Mouse (Mus musculus) liver, adult 2 months (tissue): ENCODE measurements around the gene Cdkn2d. TPM values are rescaled to one million over a fixed set of nuclear protein-coding genes. Genes with fewer than 3 reads are reported as not detected.

ENCODE experiments used
- DNase-seq: peaks from one replicate; pipeline ENCODE4 v3.0.0-alpha.2; 2011; ENCODE audit warnings: low read depth, low spot score; ENCODE audit errors: extremely low read depth
- H3K27ac ChIP-seq: fragments of 200-500 bp; replicated peaks from 2 replicates; pipeline ENCODE4 v1.5.1; 2012; ENCODE audit warnings: low read depth, mild to moderate bottlenecking, control low read depth, inconsistent platforms, low read length; ENCODE audit not compliant: insufficient read depth
- H3K27me3 ChIP-seq: fragments of 200-500 bp; 2 replicates; pipeline ENCODE4 v1.6.1; 2012; ENCODE audit warnings: mild to moderate bottlenecking, moderate library complexity, low read length, inconsistent platforms; ENCODE audit not compliant: control insufficient read depth, insufficient read depth
- H3K36me3 ChIP-seq: fragments of 200-500 bp; 2 replicates; pipeline ENCODE4 v1.6.1; 2012; ENCODE audit warnings: low read length, inconsistent platforms; ENCODE audit not compliant: control insufficient read depth, insufficient read depth
- H3K4me1 ChIP-seq: fragments of 200-500 bp; 2 replicates; pipeline ENCODE4 v1.6.1; 2011; ENCODE audit warnings: low read length; ENCODE audit not compliant: control insufficient read depth, insufficient read depth
- H3K4me3 ChIP-seq: fragments of 200-500 bp; 2 replicates; pipeline ENCODE4 v1.5.1; 2011; ENCODE audit warnings: low read depth, mild to moderate bottlenecking, control low read depth, low read length, moderate library complexity; ENCODE audit not compliant: insufficient read depth
- H3K79me2 ChIP-seq: fragments of 200-500 bp; 2 replicates; pipeline ENCODE4 v1.6.1; 2012; ENCODE audit warnings: inconsistent platforms, mild to moderate bottlenecking, low read length, moderate library complexity; ENCODE audit not compliant: control insufficient read depth, insufficient read depth
- H3K9ac ChIP-seq: fragments of 200-500 bp; 2 replicates; pipeline ENCODE4 v1.6.1; 2012; ENCODE audit warnings: low read depth, mild to moderate bottlenecking, control low read depth, inconsistent platforms, low read length
- CTCF ChIP-seq: fragments of 200-500 bp; IDR thresholded peaks from 2 replicates; pipeline ENCODE4 v1.5.1; 2011; ENCODE audit warnings: low read depth, low read length, control low read depth
- POLR2A ChIP-seq: fragments of 200-500 bp; IDR thresholded peaks from 2 replicates; pipeline ENCODE4 v1.6.1; 2011; ENCODE audit warnings: low read length, control low read depth; ENCODE audit not compliant: insufficient read depth; ENCODE audit errors: extremely low read depth
- WGBS: fragments of 180-500 bp; shearing (Covaris S2); methylation state at CpG from one replicate; pipeline ENCODE4 v1.1.7; 2018; 5-methylcytosine and 5-hydroxymethylcytosine counted together
- polyA plus RNA-seq: library from polyadenylated mRNA; depleted of rRNA; stranded (reverse); fragments of >200 nt; gene quantifications from 2 replicates; pipeline ENCODE4 v1.2.3, GENCODE M21; 2012
- total RNA-seq: library from RNA; depleted of rRNA; stranded (reverse); fragments of >200 nt; gene quantifications from 2 replicates; pipeline ENCODE4 v1.2.3, GENCODE M21; 2014

The Cdkn2d gene
- total and polyA plus RNA-seq, 2 experiments = 3.0 to 5.1 TPM

- Histone ChIP-seq H3K9ac (no peak overlapping the region), H3K4me1 (no peaks in the 10 kb centered on the region), H3K79me2 (no peaks in the 10 kb centered on the region), H3K27ac (no peak overlapping the region), H3K36me3 (no peaks in the 10 kb centered on the region), H3K4me3 (no peak overlapping the region), H3K27me3 (peaks cover 3% of the 10 kb centered on the region; the same call in 1 of the 2 replicates)
- 97% methylated on average over 1 of the region's 1 CpGs for WGBS
- DNase-seq = no peak
- no peak for TF ChIP-seq CTCF
- no peak for TF ChIP-seq POLR2A
Observed at GRCm38 (mm10) chr9:21333523-21333922, 42.3 kb upstream of the Cdkn2d start.

- no peaks in the 10 kb centered on the region for H3K36me3 ChIP-seq
- no peak overlapping the region for H3K9ac ChIP-seq
- no peak overlapping the region for H3K27ac ChIP-seq
- no peaks in the 10 kb centered on the region for H3K4me1 ChIP-seq
- 72% methylated on average over 9 of the region's 9 CpGs for WGBS
- no peak overlapping the region for H3K4me3 ChIP-seq
- no peaks in the 10 kb centered on the region for H3K79me2 ChIP-seq
- no peak for DNase-seq
- no peaks in the 10 kb centered on the region for H3K27me3 ChIP-seq
- TF ChIP-seq CTCF = no peak
- TF ChIP-seq POLR2A = no peak
Observed at GRCm38 (mm10) chr9:21332161-21333061, 41.2 kb upstream of the Cdkn2d start.

DNA sequence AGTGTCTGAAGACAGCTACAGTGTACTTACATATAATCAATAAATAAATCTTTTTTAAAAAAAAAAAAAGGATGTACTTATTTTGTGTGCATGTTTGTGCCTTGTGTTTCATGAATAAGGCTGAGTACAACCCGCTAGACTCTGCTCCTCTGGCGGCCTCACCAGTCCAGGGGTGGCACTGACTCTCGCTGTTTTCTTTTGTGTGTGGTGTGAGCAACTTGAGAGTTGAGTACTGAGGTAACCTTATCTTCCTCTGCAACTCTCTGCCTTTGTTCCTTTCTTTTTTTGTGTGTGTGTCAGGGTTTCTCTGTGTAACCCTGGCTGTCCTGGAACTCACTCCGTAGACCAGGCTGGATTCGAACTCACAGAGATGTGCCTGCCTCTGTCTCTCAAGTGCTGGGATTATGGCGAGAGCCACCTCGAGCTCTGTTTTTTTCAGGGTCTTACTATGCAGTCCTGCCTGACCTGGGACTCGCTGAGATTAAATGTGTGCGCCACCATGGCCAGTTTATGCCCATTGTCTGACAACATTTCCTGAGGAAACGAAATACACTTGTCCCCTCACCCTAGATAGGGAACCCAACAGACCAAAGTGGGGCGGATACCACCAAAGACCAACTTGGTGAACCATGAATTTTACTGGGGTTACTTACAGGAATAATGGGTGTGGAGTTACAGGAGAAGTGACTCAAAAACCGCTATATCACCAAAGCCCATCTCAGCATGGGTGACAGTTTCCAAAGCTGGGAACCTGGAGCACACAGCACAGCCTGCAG, 40.3 kb upstream of the Cdkn2d start:
- WGBS = 82% methylated on average over 12 of the region's 12 CpGs
- no peaks in the 10 kb centered on the region for H3K79me2 ChIP-seq
- H3K4me1 ChIP-seq = no peaks in the 10 kb centered on the region
- no peak overlapping the region for H3K27ac ChIP-seq
- H3K27me3 ChIP-seq = no peaks in the 10 kb centered on the region
- H3K36me3 ChIP-seq = no peaks in the 10 kb centered on the region
- no peak overlapping the region for H3K4me3 ChIP-seq
- no peak for DNase-seq
- H3K9ac ChIP-seq = no peak overlapping the region
- TF ChIP-seq CTCF = no peak
- TF ChIP-seq POLR2A = no peak

- 90% methylated on average over 10 of the region's 10 CpGs for WGBS
- Histone ChIP-seq H3K79me2 (no peaks in the 10 kb centered on the region), H3K4me1 (no peaks in the 10 kb centered on the region), H3K36me3 (no peaks in the 10 kb centered on the region), H3K4me3 (no peak overlapping the region), H3K27ac (no peak overlapping the region), H3K9ac (no peak overlapping the region), H3K27me3 (no peaks in the 10 kb centered on the region)
- no peak for TF ChIP-seq POLR2A
- TF ChIP-seq CTCF = no peak
- DNase-seq = no peak
Observed at GRCm38 (mm10) chr9:21329699-21330289, 38.6 kb upstream of the Cdkn2d start.

DNA sequence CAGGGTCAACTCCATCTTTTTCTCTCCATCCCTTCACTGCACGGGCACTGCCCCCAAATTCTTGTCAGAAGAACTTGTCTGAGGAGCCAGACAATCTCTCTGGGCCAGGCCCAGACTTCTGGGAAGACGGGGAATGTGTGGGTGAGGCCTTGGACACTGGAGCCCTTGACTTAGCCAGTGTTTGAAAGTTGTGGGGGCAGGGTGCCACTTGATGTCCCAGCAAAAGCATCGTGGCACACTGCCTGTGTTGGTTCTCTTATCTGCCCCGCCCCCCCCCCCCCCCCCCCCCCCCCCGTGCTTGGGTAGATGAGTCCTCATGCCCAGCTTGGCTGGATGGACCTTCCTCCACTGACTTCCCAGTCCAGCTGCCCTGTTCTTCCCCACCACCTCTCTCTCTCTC, 37.8 kb upstream of the Cdkn2d start:
- 45% methylated on average over 4 of the region's 5 CpGs for WGBS
- Histone ChIP-seq H3K27me3 (no peaks in the 10 kb centered on the region), H3K9ac (no peak overlapping the region), H3K4me1 (no peaks in the 10 kb centered on the region), H3K79me2 (no peaks in the 10 kb centered on the region), H3K36me3 (no peaks in the 10 kb centered on the region), H3K4me3 (no peak overlapping the region), H3K27ac (no peak overlapping the region)
- no peak for DNase-seq
- TF ChIP-seq CTCF = no peak
- TF ChIP-seq POLR2A = no peak
